Mouse (Mus musculus) cortical plate, adult 2 months (tissue): Measurements from ENCODE around the gene Clock.

Experiments
- CTCF ChIP-seq: fragments of 200-500 bp; IDR thresholded peaks from 2 replicates; pipeline ENCODE4 v1.5.1; 2011; ENCODE audit warnings: mild to moderate bottlenecking, control low read depth, low read length; ENCODE audit not compliant: insufficient read depth; ENCODE audit errors: extremely low read depth
- POLR2A ChIP-seq: fragments of 200-500 bp; IDR thresholded peaks from 2 replicates; pipeline ENCODE4 v1.6.1; 2011; ENCODE audit warnings: mild to moderate bottlenecking, low read length, control low read depth; ENCODE audit not compliant: insufficient read depth; ENCODE audit errors: extremely low read depth

DNA sequence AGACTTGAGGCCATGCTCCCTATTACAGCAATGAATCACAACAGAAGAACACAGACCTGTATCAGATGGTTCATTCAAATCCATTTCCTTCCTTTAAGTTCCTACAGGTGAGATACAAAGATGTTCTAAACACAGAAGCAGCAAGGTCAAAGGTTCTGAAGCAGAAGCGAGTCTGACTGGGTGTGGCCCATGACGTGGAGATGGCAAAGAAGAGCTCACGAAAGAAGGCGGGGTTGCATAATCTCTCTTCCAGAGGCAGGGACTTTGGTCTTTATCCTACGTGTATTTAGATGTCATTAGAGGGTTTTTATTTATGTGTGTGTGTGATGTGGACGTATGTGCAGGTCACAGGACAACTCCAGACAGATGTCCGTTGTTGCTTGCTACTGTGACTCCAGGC lies 126.9 kb downstream of the Clock start:
- TF ChIP-seq POLR2A (no peak), CTCF (no peak)
